Mouse (Mus musculus) heart, embryonic 13.5 days (tissue): ENCODE measurements around the gene Gm17334. TPM values are rescaled to one million over a fixed set of nuclear protein-coding genes. Genes with fewer than 3 reads are reported as not detected.

Experiments
- ATAC-seq: fragments of 200-750 bp; cut with Nextera tagmentation; 2 replicates; pipeline ENCODE4 v1.8.0; 2017; ENCODE audit warnings: moderate TSS enrichment; ENCODE audit not compliant: insufficient number of reproducible peaks, low FRiP score, low TSS enrichment; ENCODE audit errors: extremely low read depth
- H3K27ac ChIP-seq: fragments of 300-500 bp; sonication (generic); replicated peaks from 2 replicates; pipeline ENCODE4 v1.5.1; 2015; ENCODE audit warnings: moderate library complexity, mild to moderate bottlenecking, inconsistent platforms
- H3K27me3 ChIP-seq: fragments of 300-500 bp; sonication (generic); replicated peaks from 2 replicates; pipeline ENCODE4 v1.6.1; 2015; ENCODE audit warnings: mild to moderate bottlenecking, inconsistent platforms
- H3K36me3 ChIP-seq: fragments of 300-500 bp; sonication (generic); 2 replicates; pipeline ENCODE4 v1.6.1; 2015; ENCODE audit warnings: mild to moderate bottlenecking, inconsistent platforms
- H3K4me1 ChIP-seq: fragments of 300-500 bp; sonication (generic); 2 replicates; pipeline ENCODE4 v1.6.1; 2015; ENCODE audit warnings: inconsistent platforms
- H3K4me2 ChIP-seq: fragments of 300-500 bp; sonication (generic); 2 replicates; pipeline ENCODE4 v1.6.1; 2015; ENCODE audit warnings: inconsistent platforms, mild to moderate bottlenecking, moderate library complexity
- H3K4me3 ChIP-seq: fragments of 300-500 bp; sonication (generic); 2 replicates; pipeline ENCODE4 v1.5.1; 2015; ENCODE audit warnings: moderate library complexity, mild to moderate bottlenecking, inconsistent platforms
- H3K9ac ChIP-seq: fragments of 300-500 bp; sonication (generic); 2 replicates; pipeline ENCODE4 v1.6.1; 2015; ENCODE audit warnings: inconsistent platforms, mild to moderate bottlenecking, moderate library complexity
- H3K9me3 ChIP-seq: fragments of 300-500 bp; sonication (generic); 2 replicates; pipeline ENCODE4 v1.6.1; 2016; ENCODE audit warnings: inconsistent platforms
- WGBS: fragments of 180-500 bp; shearing (Covaris S2); methylation state at CpG from one replicate; pipeline ENCODE4 v1.1.7; 2015; ENCODE audit warnings: mixed read lengths; 5-methylcytosine and 5-hydroxymethylcytosine counted together
- polyA plus RNA-seq: library from polyadenylated mRNA; unstranded; fragments of >200 nt; fragmentation: Nextera tagmentation; extraction: Ambion mirVana; gene quantifications from 2 replicates; pipeline ENCODE4 v1.2.1, GENCODE M21; 2015

The Gm17334 gene
- polyA plus RNA-seq, 1 experiment from 2014 or later: 0.21 TPM

DNA sequence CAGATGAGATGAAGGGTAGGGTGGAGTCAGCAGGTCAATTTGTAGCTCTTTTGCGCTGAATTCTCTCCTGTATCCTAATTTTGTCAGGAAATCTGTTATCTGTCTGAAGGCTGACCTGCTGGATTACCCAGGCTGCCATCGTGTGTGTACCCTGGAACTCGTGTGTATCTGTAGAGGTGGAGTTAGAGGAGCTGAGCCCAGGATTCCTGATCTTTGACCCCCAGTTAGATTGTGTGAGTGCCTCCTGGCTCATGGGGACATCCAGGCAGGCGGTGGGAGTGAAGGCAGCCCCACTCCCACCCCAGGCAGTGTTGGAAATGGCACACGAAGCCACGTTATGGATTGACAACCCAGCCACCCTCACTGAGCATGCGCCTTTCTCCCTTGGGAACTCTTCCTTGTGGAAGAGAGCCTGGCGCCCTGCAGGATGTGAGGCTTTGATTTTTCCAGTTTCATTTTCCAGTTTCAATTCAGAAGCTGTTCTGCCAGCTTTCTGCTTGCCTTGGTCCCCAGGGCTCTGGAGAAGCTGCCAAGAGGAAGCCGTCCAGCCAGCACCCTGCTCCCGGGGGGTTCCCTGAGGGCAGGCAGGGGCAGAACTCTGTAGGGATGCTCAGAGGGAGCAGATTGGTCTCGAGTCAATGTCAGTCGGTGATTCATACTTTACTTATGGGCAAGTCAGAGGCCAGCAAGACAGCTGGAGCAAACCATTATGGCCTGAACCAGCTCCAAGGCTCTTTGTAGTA is 23.6 kb upstream of the Gm17334 start:
- H3K27me3 ChIP-seq: no peaks in the 10 kb centered on the region
- no peak overlapping the region for H3K4me3 ChIP-seq
- no peaks in the 10 kb centered on the region for H3K36me3 ChIP-seq
- H3K4me2 ChIP-seq: peak overlapping the region; percentile 6; the same call in 1 of the 2 replicates
- H3K9me3 ChIP-seq: 0 out of 2 replicates have a peak, but pooled peaks cover 4% of the 10 kb centered on the region
- 0 out of 2 replicates have a peak overlapping the region, but pooled peaks have one; percentile 8 for H3K9ac ChIP-seq
- H3K4me1 ChIP-seq: peaks cover 37% of the 10 kb centered on the region
- ATAC-seq: no peak
- 47% methylated on average over 12 of the region's 12 CpGs for WGBS
- peak overlapping the region; percentile 76 for H3K27ac ChIP-seq

DNA sequence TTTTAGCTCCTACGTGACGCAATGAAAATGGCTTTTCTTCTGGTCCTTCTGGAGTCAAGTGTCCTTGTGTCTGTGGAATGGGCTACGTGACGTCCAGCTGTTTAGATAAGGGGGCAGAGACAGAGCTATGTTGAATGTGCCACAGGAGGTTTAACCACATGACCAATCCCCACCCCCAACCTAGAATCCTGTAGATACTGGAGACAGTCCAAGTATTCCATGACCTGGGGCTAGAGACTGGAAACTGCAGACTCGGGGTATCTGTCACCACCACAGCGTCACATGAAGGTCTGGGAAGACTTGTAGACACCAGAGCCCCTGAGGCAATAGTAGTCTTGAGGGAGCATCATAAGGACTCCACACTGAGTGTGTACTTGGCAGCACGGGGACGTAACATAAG is 22.8 kb upstream of the Gm17334 start:
- Histone ChIP-seq H3K4me3 (no peak overlapping the region), H3K27ac (peak overlapping the region; percentile 76), H3K4me1 (peaks cover 37% of the 10 kb centered on the region), H3K9ac (no peak overlapping the region), H3K9me3 (0 out of 2 replicates have a peak, but pooled peaks cover 4% of the 10 kb centered on the region), H3K4me2 (0 out of 2 replicates have a peak overlapping the region, but pooled peaks have one; percentile 4), H3K27me3 (no peaks in the 10 kb centered on the region), H3K36me3 (no peaks in the 10 kb centered on the region)
- WGBS: 31% methylated on average over 8 of the region's 8 CpGs
- no peak for ATAC-seq

DNA sequence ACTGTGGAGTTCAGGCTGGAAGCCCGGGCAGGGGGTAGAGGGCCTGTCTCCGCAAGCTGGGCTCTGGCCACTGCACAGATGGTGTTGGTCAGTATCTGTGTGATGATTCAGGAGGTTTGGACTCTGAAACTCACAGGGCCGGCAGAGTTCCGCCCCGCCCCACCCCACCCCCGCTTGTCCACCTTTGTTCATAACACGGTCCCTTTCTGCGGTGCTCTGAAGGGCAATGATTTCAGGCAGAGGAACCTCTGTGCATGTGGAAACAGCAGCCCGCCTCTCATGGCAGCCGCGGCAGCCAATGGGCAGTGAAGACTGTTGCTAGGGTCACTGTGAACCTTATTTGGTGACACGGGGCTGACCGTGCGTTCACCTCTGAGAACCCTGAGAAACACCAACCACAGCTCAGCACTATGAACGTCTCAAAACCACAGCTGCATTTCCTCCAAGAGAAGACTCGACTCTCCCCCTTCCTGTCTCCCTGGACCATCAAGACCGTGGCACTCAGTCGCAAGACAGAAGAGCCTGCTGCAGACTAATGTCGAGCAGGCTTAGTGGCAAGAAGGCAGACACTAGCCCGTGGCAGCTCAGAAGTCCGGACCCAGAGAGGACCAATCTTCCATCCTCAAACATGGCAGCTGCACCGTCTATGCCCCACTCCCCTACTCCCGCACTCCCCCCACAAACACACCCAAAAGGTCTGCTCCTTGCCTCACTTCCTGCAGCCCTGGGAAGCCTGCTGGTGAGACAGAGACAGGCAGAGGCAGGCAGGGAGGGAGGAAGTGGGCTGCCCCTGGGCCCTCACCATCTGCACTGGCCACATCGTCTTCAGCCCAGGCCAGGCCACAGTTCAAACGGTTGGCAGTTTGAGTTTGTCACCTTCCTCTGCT is 21.9 kb upstream of the Gm17334 start:
- Histone ChIP-seq H3K4me3 (no peak overlapping the region), H3K9me3 (peaks cover 11% of the 10 kb centered on the region; the same call in 1 of the 2 replicates), H3K9ac (peak overlapping the region; percentile 29; the same call in 1 of the 2 replicates), H3K4me2 (peak overlapping the region; percentile 16), H3K36me3 (0 out of 2 replicates have a peak, but pooled peaks cover 3% of the 10 kb centered on the region), H3K4me1 (peaks cover 37% of the 10 kb centered on the region), H3K27ac (peak overlapping the region; percentile 76), H3K27me3 (no peaks in the 10 kb centered on the region)
- no peak; the same call in 1 of the 2 replicates for ATAC-seq
- 45% methylated on average over 25 of the region's 25 CpGs for WGBS

DNA sequence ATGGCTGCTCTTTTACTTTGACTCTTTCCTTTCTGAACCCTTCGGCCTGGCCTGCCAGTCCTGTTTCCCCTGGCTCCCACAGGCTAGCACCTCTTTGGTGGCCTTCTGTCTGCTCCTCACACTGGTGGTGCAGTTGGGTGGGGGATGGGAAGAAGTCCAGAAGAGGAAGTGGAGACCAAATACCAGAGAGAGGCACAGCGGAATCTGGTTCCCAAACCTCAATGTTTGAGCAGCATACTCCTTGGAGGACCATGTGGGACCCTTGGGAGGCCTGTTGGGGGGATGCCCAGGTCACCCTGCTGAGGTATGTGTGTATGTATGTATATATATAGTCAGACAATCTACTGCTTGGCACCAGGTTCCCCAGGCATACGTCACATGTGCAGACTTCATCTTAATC is 21.0 kb upstream of the Gm17334 start:
- Histone ChIP-seq H3K27ac (peak overlapping the region; percentile 76), H3K9ac (no peak overlapping the region), H3K36me3 (0 out of 2 replicates have a peak, but pooled peaks cover 3% of the 10 kb centered on the region), H3K9me3 (peaks cover 11% of the 10 kb centered on the region; the same call in 1 of the 2 replicates), H3K4me2 (no peak overlapping the region), H3K4me1 (peaks cover 41% of the 10 kb centered on the region), H3K4me3 (no peak overlapping the region), H3K27me3 (no peaks in the 10 kb centered on the region)
- 58% methylated on average over 3 of the region's 3 CpGs for WGBS
- no peak for ATAC-seq

DNA sequence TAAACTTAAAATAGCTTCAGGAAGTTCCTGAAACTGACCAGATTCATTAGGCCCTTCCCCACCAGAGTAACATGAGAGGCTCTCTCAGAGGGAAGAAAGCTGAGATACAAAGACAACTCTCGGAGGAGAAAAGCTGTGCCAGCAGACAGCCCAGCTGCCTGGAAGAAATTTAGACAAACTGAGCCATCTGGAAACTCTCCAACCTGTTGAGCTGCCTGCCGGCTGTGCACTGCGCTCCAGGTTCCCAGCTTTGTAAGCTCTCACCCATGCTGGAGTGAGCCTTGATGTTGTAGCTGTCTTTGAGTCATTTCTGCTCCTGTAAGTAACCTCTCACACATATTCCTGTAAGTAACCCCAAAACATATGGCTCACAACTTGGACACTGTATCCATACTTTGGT is 20.0 kb upstream of the Gm17334 start:
- H3K4me1 ChIP-seq: peaks cover 41% of the 10 kb centered on the region
- H3K27ac ChIP-seq: no peak overlapping the region
- H3K4me3 ChIP-seq: no peak overlapping the region
- 74% methylated on average over 3 of the region's 3 CpGs for WGBS
- H3K4me2 ChIP-seq: no peak overlapping the region
- ATAC-seq: no peak
- H3K27me3 ChIP-seq: no peaks in the 10 kb centered on the region
- H3K9ac ChIP-seq: no peak overlapping the region
- H3K36me3 ChIP-seq: 0 out of 2 replicates have a peak, but pooled peaks cover 3% of the 10 kb centered on the region
- H3K9me3 ChIP-seq: peaks cover 11% of the 10 kb centered on the region; the same call in 1 of the 2 replicates

DNA sequence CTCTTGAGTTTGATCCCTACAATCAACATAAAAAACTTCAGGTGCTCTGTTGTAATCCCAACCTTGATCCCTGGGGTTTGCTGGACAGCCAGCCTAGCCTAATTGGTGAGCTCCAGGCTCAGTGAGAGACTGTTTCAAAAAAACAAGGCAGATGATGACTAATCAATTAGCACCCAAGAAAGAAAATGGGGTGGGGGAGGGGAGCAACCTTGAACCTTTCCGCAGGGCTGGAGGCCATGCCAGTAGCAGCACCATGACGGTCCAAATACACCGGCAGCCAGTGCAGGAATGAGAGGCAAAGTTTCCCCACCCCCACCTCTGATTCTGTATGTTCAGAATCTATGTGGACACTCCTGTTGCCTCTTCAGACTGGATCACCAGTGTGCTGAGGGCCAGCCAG is 16.3 kb upstream of the Gm17334 start:
- H3K4me1 ChIP-seq: peaks cover 13% of the 10 kb centered on the region
- H3K4me2 ChIP-seq: no peak overlapping the region
- H3K9ac ChIP-seq: no peak overlapping the region
- H3K27ac ChIP-seq: no peak overlapping the region
- H3K4me3 ChIP-seq: no peak overlapping the region
- no peak for ATAC-seq
- 50% methylated on average over 3 of the region's 3 CpGs for WGBS
- no peaks in the 10 kb centered on the region for H3K27me3 ChIP-seq
- H3K9me3 ChIP-seq: peaks cover 11% of the 10 kb centered on the region; the same call in 1 of the 2 replicates
- 0 out of 2 replicates have a peak, but pooled peaks cover 3% of the 10 kb centered on the region for H3K36me3 ChIP-seq

DNA sequence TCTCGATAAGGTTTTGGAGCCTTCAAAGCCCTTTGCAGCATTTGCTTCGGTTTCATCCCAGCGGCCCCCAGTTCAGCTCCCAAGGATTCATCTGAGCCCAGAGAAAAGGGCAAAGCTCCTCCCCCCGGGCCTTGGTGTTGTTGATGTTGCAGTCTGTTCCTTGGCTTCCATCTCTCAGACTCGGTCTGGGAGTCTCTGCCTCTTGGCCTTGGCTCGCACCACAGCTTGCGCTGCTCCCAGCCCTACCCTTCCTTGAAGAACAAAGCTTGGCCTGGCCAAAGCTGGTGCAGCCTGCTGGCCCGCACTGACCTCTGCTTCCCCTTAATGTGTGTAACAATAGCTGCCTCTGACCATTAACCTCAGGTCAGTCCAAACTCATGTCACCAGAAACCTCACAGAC is 15.2 kb upstream of the Gm17334 start:
- WGBS: 74% methylated on average over 8 of the region's 8 CpGs
- no peak for ATAC-seq
- Histone ChIP-seq H3K4me2 (no peak overlapping the region), H3K9me3 (peaks cover 11% of the 10 kb centered on the region; the same call in 1 of the 2 replicates), H3K4me3 (no peak overlapping the region), H3K9ac (no peak overlapping the region), H3K4me1 (peaks cover 8% of the 10 kb centered on the region), H3K27ac (no peak overlapping the region), H3K27me3 (no peaks in the 10 kb centered on the region), H3K36me3 (0 out of 2 replicates have a peak, but pooled peaks cover 3% of the 10 kb centered on the region)

DNA sequence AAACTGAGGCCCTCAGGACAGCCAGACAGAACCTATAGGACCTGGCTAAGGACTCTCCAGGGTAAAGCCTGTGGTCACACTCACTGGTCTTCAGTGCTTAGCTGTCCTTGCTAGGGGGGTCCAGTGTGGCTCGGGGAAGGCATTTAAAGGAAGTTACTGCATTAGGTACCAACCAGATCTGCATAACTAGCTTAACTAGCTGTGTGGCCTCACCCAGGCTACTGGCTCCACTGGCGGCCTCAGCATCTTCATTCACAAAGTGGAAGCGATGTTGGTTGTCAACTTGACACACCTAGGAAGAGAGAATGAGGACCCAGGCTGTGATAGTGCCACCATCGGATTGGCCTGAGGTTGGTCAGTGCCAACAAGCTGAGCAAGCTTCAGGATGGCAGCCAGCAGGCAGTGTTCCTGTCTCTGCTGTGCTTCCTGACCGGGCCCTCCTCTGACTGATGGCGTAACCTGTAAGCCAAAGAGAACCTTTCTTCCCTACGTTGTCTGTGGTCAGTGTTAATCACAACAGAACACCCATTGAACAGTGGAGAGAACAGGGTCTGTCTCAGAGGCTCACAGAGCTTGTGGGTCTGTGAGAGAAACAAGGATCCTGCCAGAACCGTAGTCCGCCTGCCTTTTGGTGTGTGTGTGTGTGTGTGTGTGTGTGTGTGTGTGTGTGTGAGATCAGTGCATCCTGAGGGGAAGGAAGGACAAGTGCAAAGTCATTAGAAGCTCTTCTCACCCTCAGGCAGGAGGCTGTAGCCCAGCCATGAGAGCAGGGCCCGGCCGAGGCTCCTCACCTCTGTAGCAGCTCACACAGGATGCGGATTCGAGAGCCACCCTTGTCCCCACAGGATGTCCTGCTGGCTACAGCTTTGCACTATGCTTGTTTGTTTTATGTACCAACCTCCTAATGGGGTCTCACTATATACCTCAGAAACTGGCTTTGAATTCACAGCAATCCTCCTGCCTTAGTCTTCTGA is 13.4 kb upstream of the Gm17334 start:
- H3K36me3 ChIP-seq: 0 out of 2 replicates have a peak, but pooled peaks cover 3% of the 10 kb centered on the region
- H3K27me3 ChIP-seq: no peaks in the 10 kb centered on the region
- 69% methylated on average over 13 of the region's 13 CpGs for WGBS
- H3K4me3 ChIP-seq: no peak overlapping the region
- H3K4me2 ChIP-seq: no peak overlapping the region
- ATAC-seq: no peak
- peaks cover 9% of the 10 kb centered on the region for H3K4me1 ChIP-seq
- no peak overlapping the region for H3K27ac ChIP-seq
- H3K9ac ChIP-seq: no peak overlapping the region
- H3K9me3 ChIP-seq: peaks cover 7% of the 10 kb centered on the region; the same call in 1 of the 2 replicates

DNA sequence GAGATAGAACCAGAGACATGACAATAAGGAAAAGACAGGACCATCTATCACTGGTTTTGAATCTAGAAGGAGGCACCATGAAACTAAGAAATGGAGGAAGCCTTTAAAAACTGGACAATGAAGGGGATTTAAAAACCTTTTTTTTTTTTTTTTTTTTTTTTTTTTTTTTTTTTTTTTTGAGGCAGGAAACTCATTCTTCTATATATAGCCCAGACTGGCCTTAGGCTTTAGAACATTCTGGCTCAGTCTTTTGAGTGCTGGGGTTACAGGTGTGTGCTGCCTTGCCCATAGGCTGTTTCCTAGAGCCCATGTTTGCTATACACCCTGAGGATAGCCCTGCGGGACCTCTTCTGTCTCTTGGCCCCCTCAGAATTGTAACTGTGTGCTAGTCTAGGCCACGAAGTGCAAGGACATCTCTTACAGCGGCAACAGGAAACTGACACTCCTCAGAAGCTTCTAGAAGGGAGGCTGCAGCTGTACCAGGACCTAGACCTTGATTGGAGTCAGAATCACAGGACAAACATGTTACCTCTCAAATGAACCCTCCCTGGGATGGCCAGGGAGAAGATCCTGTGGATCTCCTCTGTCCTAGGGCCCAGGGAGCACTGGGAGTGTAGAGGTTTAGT is 12.4 kb upstream of the Gm17334 start:
- Histone ChIP-seq H3K4me2 (no peak overlapping the region), H3K9ac (no peak overlapping the region), H3K36me3 (0 out of 2 replicates have a peak, but pooled peaks cover 2% of the 10 kb centered on the region), H3K27ac (no peak overlapping the region), H3K4me1 (peaks cover 11% of the 10 kb centered on the region), H3K4me3 (no peak overlapping the region), H3K9me3 (peaks cover 4% of the 10 kb centered on the region; the same call in 1 of the 2 replicates), H3K27me3 (no peaks in the 10 kb centered on the region)
- WGBS: 64% methylated on average over 3 of the region's 3 CpGs
- ATAC-seq: no peak

DNA sequence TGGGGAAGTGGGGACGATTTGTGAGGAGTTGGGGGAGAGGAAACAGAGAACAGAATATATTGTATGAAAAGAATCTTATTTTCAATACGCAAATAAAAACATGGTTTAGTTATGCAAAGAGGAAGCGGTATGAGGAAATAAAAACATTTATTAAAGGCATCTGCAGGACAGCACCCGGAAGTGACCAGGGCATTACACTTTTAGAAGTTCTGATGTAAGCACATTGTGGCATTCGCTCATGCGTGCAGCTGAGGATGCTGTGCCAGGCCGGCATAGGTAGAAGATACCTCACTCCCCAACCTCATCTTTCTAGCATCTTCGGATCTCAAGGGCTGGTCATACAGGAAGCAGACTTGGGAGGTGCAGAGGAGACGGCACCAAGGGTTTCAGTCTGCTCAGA is 10.3 kb upstream of the Gm17334 start:
- H3K9ac ChIP-seq: no peak overlapping the region
- H3K4me2 ChIP-seq: no peak overlapping the region
- no peaks in the 10 kb centered on the region for H3K27me3 ChIP-seq
- no peak overlapping the region for H3K4me3 ChIP-seq
- H3K4me1 ChIP-seq: peaks cover 11% of the 10 kb centered on the region
- ATAC-seq: no peak
- H3K27ac ChIP-seq: no peak overlapping the region
- H3K9me3 ChIP-seq: no peaks in the 10 kb centered on the region
- H3K36me3 ChIP-seq: peaks cover 9% of the 10 kb centered on the region
- WGBS: 82% methylated on average over 9 of the region's 9 CpGs
